26 mouse cellular contexts compared by ENCODE assay signal in genomic region chr9:52100426-52100825, GRCm38 (mm10). TPM values are rescaled to one million over a fixed set of nuclear protein-coding genes. Genes with fewer than 3 reads are reported as not detected.
DNase-seq lines count a peak whose midpoint lies in the region; ATAC-seq and TF ChIP-seq lines count a peak whose summit lies in the region.
"Had no signal": no experiment of that assay in that cellular context is flagged by ENCODE, and none has a peak within 500 bp of the region (broad histone marks: within the 10 kb centered on the region; RNA-seq: fewer than 3 reads in every experiment).

No protein-coding gene starts in this region.

- peak; percentile 87 for DNase-seq in heart, adult 11 months
- DNase-seq in heart, adult 2 months, result no peak
- peak; percentile 31 for DNase-seq in intestine, embryonic 14.5 days (ENCODE audit: low spot score)
- peak; percentile 74 for DNase-seq in adrenal gland, postnatal 14 days
- no peak for DNase-seq in right cerebral cortex, adult 2 months (ENCODE audit: low spot score in 2 of 2)
- DNase-seq in spleen, postnatal 10 days (ENCODE audit: low spot score in 2 of 2), result no peak
- no peak for DNase-seq in gastrocnemius, postnatal 36 days
- DNase-seq: cerebellum, adult 2 months; cerebellum, adult 9-11 months; cerebellum, postnatal 25 days; forebrain, postnatal 0 days; gastrocnemius, adult 2 months; gastrocnemius, postnatal 14 days; heart, postnatal 10 days; heart, postnatal 4 days; kidney, adult 18-20 months; kidney, adult 9 months had no signal

- no peak for ATAC-seq in intestine, embryonic 14.5 days (replicated peaks; ENCODE audit: low FRiP score, low TSS enrichment, low read depth)
- ATAC-seq in intestine, postnatal 0 days, result no peak
- ATAC-seq: activated CD4-positive, CD25-positive, alpha-beta regulatory T cell, adult 4 months; forebrain, embryonic 14.5 days; forebrain, postnatal 0 days; intestine, embryonic 15.5 days had no signal

- H3K4me3 ChIP-seq in heart, adult 2 months, result no peak overlapping the region
- no peak overlapping the region for H3K4me3 ChIP-seq in intestine, embryonic 14.5 days (ENCODE audit: low read depth, low read length)
- no peak overlapping the region for H3K4me3 ChIP-seq in intestine, postnatal 0 days (ENCODE audit: low read depth, low read length)
- H3K4me3 ChIP-seq: embryonic facial prominence, embryonic 12.5 days; embryonic facial prominence, embryonic 15.5 days; gastrocnemius, adult 2 months; heart, embryonic 10.5 days; hindbrain, embryonic 12.5 days; hindbrain, embryonic 15.5 days; intestine, embryonic 15.5 days had no signal

- H3K9ac ChIP-seq in heart, adult 2 months (ENCODE audit: low read depth, low read length), result no peak overlapping the region
- H3K9ac ChIP-seq in intestine, embryonic 14.5 days (ENCODE audit: low read length), result no peak overlapping the region
- no peak overlapping the region for H3K9ac ChIP-seq in intestine, postnatal 0 days (ENCODE audit: low read depth, low read length)
- H3K9ac ChIP-seq: embryonic facial prominence, embryonic 12.5 days; embryonic facial prominence, embryonic 15.5 days; forebrain, postnatal 0 days; hindbrain, embryonic 12.5 days; hindbrain, embryonic 15.5 days; intestine, embryonic 15.5 days had no signal

- H3K36me3 ChIP-seq in heart, adult 2 months (ENCODE audit: control insufficient read depth, insufficient read depth, low read length), result no peaks in the 10 kb centered on the region
- H3K36me3 ChIP-seq in intestine, embryonic 14.5 days (ENCODE audit: control insufficient read depth, insufficient read depth, low read length), result no peaks in the 10 kb centered on the region
- H3K36me3 ChIP-seq in intestine, postnatal 0 days (ENCODE audit: control insufficient read depth, insufficient read depth), result no peaks in the 10 kb centered on the region
- H3K36me3 ChIP-seq: embryonic facial prominence, embryonic 12.5 days; embryonic facial prominence, embryonic 15.5 days; heart, embryonic 10.5 days; hindbrain, embryonic 12.5 days; hindbrain, embryonic 15.5 days; intestine, embryonic 15.5 days had no signal

- H3K79me2 ChIP-seq in heart, adult 2 months (replicated peaks; ENCODE audit: control insufficient read depth, insufficient read depth, low read length), result no peaks in the 10 kb centered on the region

- no peak for TF ChIP-seq CTCF in heart, adult 2 months (IDR thresholded peaks at IDR 0.05)
- no peak for TF ChIP-seq CTCF in intestine, postnatal 0 days (IDR thresholded peaks at IDR 0.05; ENCODE audit: low read depth)

- no peak overlapping the region for H3K4me2 ChIP-seq in intestine, embryonic 14.5 days (ENCODE audit: low read length)
- no peak overlapping the region for H3K4me2 ChIP-seq in intestine, postnatal 0 days (replicated peaks; ENCODE audit: low read depth)
- H3K4me2 ChIP-seq: embryonic facial prominence, embryonic 12.5 days; embryonic facial prominence, embryonic 15.5 days; hindbrain, embryonic 12.5 days; hindbrain, embryonic 15.5 days; intestine, embryonic 15.5 days had no signal

- TF ChIP-seq EP300 in heart, adult 2 months (IDR thresholded peaks at IDR 0.05; ENCODE audit: insufficient read depth, low read depth, low read length), result no peak

- no peak overlapping the region for H3K27ac ChIP-seq in heart, adult 2 months
- no peak overlapping the region for H3K27ac ChIP-seq in intestine, embryonic 14.5 days (ENCODE audit: low read depth)
- no peak overlapping the region for H3K27ac ChIP-seq in intestine, postnatal 0 days (ENCODE audit: low read depth, low read length)
- H3K27ac ChIP-seq: embryonic facial prominence, embryonic 12.5 days; embryonic facial prominence, embryonic 15.5 days; gastrocnemius, adult 2 months; heart, embryonic 10.5 days; hindbrain, embryonic 12.5 days; hindbrain, embryonic 15.5 days; intestine, embryonic 15.5 days had no signal

- peaks cover 3% of the 10 kb centered on the region for H3K4me1 ChIP-seq in heart, adult 2 months (ENCODE audit: control insufficient read depth, insufficient read depth, low read length)
- H3K4me1 ChIP-seq in intestine, embryonic 14.5 days (replicated peaks; ENCODE audit: control insufficient read depth, insufficient read depth, low read length), result no peaks in the 10 kb centered on the region
- peaks cover 5% of the 10 kb centered on the region for H3K4me1 ChIP-seq in intestine, postnatal 0 days (replicated peaks; ENCODE audit: control insufficient read depth, insufficient read depth, low read length)
- H3K4me1 ChIP-seq: hindbrain, embryonic 15.5 days had no signal

- intact Hi-C loops in heart, adult 2 months (cut with DNase I), result no loop called here
- intact Hi-C loops in gastrocnemius, postnatal 36 days (cut with DNase I), result loop anchor here (10.0 kb wide), 1 partner anchor 184 kb away; no protein-coding TSS in a partner anchor

- WGBS in heart, adult 2 months, result 91% methylated on average over 14 of the region's 14 CpGs
- 90% methylated on average over 14 of the region's 14 CpGs for WGBS in intestine, embryonic 14.5 days
- WGBS in intestine, postnatal 0 days, result 90% methylated on average over 14 of the region's 14 CpGs

- no peak for TF ChIP-seq POLR2A in heart, adult 2 months (IDR thresholded peaks at IDR 0.05; ENCODE audit: insufficient read depth, low read depth, low read length)

- no peaks in the 10 kb centered on the region for H3K27me3 ChIP-seq in heart, adult 2 months (ENCODE audit: control insufficient read depth, insufficient read depth, low read length)
- 0 out of 2 replicates have a peak, but pooled peaks cover 5% of the 10 kb centered on the region for H3K27me3 ChIP-seq in intestine, embryonic 14.5 days (replicated peaks; ENCODE audit: control insufficient read depth, insufficient read depth, low read length)
- peaks cover 47% of the 10 kb centered on the region for H3K27me3 ChIP-seq in intestine, postnatal 0 days (replicated peaks; ENCODE audit: control insufficient read depth, insufficient read depth, low read length)
- H3K27me3 ChIP-seq: embryonic facial prominence, embryonic 12.5 days; embryonic facial prominence, embryonic 15.5 days; hindbrain, embryonic 12.5 days; hindbrain, embryonic 15.5 days had no signal

- H3K9me3 ChIP-seq in intestine, embryonic 14.5 days (ENCODE audit: control insufficient read depth, low read length), result no peaks in the 10 kb centered on the region
- no peaks in the 10 kb centered on the region for H3K9me3 ChIP-seq in intestine, postnatal 0 days (ENCODE audit: control insufficient read depth)
- H3K9me3 ChIP-seq: embryonic facial prominence, embryonic 12.5 days; embryonic facial prominence, embryonic 15.5 days; heart, embryonic 10.5 days; hindbrain, embryonic 12.5 days; hindbrain, embryonic 15.5 days; intestine, embryonic 15.5 days had no signal

RNA-seq across cellular contexts. Expression of gene Rdx, which starts 53.5 kb away (rescaled TPM):
- 10 to 100 TPM; 81.8 to 97.0 TPM for total RNA-seq in heart, adult 2 months (2021)
- polyA plus RNA-seq in heart, adult 2 months (2012; rRNA removed), result 20.8 and 45.8 TPM in 2 replicates
- polyA plus RNA-seq in intestine, embryonic 14.5 days (2014; fragmentation: Nextera tagmentation; extraction: Ambion mirVana), result 98.6 and 114 TPM in 2 replicates
- 31.3 and 34.9 TPM in 2 replicates for polyA plus RNA-seq in intestine, postnatal 0 days (2015; fragmentation: Nextera tagmentation; extraction: Ambion mirVana)
- total RNA-seq in adrenal gland, postnatal 14 days (2021), result 122 and 131 TPM in 2 replicates
- 100 to 1,000 TPM; 102 to 114 TPM for total RNA-seq in gastrocnemius, postnatal 36 days (2021)

Comparison
In these comparisons a context has a peak if more than half of its experiments do, and no peak if none do; other contexts are left out.
1. DNase-seq: peak in heart, adult 11 months (single experiment), intestine, embryonic 14.5 days (single experiment) and adrenal gland, postnatal 14 days (single experiment); none in heart, adult 2 months (0 of 2), right cerebral cortex, adult 2 months (0 of 2), spleen, postnatal 10 days (0 of 2) and gastrocnemius, postnatal 36 days (0 of 2).